Mouse (Mus musculus): ENCODE results near the gene Vmn1r49. TPM values are rescaled to one million over a fixed set of nuclear protein-coding genes. Genes with fewer than 3 reads are reported as not detected.
"Not testable (repeated sequence)": the region's sequence is repeated elsewhere in the genome, so short reads cannot be mapped to it uniquely, and the experiment has no call there.

The Vmn1r49 gene
- polyA plus RNA-seq (2015; fragmentation: Nextera tagmentation; extraction: Ambion mirVana) = not detected in 2 replicates

GRCm38 (mm10) chr6:90078406-90078805 is at the start of gene Vmn1r49:
Gene Vmn1r49 (minus strand): TSS chr6:90078506.
- H3K4me2 ChIP-seq = no peak within 1 kb of the TSS
- no peak within 1 kb of the TSS for H3K4me3 ChIP-seq
- 69% methylated on average over 4 of the region's 4 CpGs for WGBS
- H3K27ac ChIP-seq = no peak within 1 kb of the TSS
- H3K9ac ChIP-seq = no peak within 1 kb of the TSS
- no peaks in the 10 kb centered on the region for H3K36me3 ChIP-seq
- H3K27me3 ChIP-seq = no peaks in the 10 kb centered on the region
- H3K4me1 ChIP-seq = no peaks in the 10 kb centered on the region
- H3K9me3 ChIP-seq = no peaks in the 10 kb centered on the region
- no peak for ATAC-seq (ENCODE audit: insufficient number of reproducible peaks, low FRiP score, low TSS enrichment, low read depth)

- H3K36me3 ChIP-seq; H3K27ac ChIP-seq; H3K27me3 ChIP-seq; H3K4me3 ChIP-seq; H3K4me2 ChIP-seq; H3K4me1 ChIP-seq; ATAC-seq (ENCODE audit: insufficient number of reproducible peaks, low FRiP score, low TSS enrichment, low read depth); H3K9ac ChIP-seq; H3K9me3 ChIP-seq: not testable (repeated sequence)
- WGBS = 92% methylated on average over 1 of the region's 1 CpGs
Observed at GRCm38 (mm10) chr6:90122296-90122695, 44.0 kb upstream of the Vmn1r49 start, which contains the start of gene Vmn1r51. Gene Vmn1r51 (plus strand): TSS chr6:90122596.

GRCm38 (mm10) chr6:90101130-90101529 is 22.8 kb upstream of the Vmn1r49 start, which contains the start of gene Vmn1r50:
Gene Vmn1r50 (plus strand): TSS chr6:90101430.
- WGBS = 50% methylated on average over 2 of the region's 2 CpGs
- no peaks in the 10 kb centered on the region for H3K9me3 ChIP-seq
- no peak within 1 kb of the TSS for H3K4me3 ChIP-seq
- H3K4me2 ChIP-seq = no peak within 1 kb of the TSS
- H3K27ac ChIP-seq = no peak within 1 kb of the TSS
- H3K36me3 ChIP-seq = no peaks in the 10 kb centered on the region
- no peaks in the 10 kb centered on the region for H3K4me1 ChIP-seq
- no peak for ATAC-seq (ENCODE audit: insufficient number of reproducible peaks, low FRiP score, low TSS enrichment, low read depth)
- no peak within 1 kb of the TSS for H3K9ac ChIP-seq
- H3K27me3 ChIP-seq = no peaks in the 10 kb centered on the region

DNA sequence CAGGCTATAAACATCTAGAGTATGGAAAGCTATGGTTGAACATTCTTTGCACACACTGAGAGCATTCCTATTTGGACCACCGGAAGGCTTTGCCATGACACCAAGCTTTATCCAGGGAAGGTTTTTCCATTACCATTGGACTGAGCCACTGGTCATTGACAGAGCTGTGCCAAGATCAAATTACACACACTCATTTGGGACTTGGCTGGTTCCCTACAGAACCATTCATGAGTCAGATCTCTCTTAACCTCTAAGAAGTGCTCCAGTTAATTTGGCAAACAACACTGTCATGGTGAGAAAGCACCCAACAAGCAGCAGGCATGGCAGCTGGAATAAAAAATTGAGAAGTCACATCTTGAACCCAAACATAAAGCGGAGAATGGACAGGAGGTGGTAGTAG is 22.3 kb upstream of the Vmn1r49 start:
- no peak overlapping the region for H3K9ac ChIP-seq
- no peaks in the 10 kb centered on the region for H3K27me3 ChIP-seq
- no peak for ATAC-seq (ENCODE audit: insufficient number of reproducible peaks, low FRiP score, low TSS enrichment, low read depth)
- H3K4me3 ChIP-seq = no peak overlapping the region
- no peaks in the 10 kb centered on the region for H3K9me3 ChIP-seq
- no peak overlapping the region for H3K4me2 ChIP-seq
- no peak overlapping the region for H3K27ac ChIP-seq
- no peaks in the 10 kb centered on the region for H3K4me1 ChIP-seq
- no peaks in the 10 kb centered on the region for H3K36me3 ChIP-seq
- 86% methylated on average over 2 of the region's 2 CpGs for WGBS

GRCm38 (mm10) chr6:90036741-90037140 is 41.6 kb downstream of the Vmn1r49 start, which contains the start of gene Vmn1r48:
Gene Vmn1r48 (minus strand): TSS chr6:90036841.
- not testable (repeated sequence) for H3K36me3 ChIP-seq; H3K27ac ChIP-seq; H3K4me1 ChIP-seq; H3K4me3 ChIP-seq; H3K4me2 ChIP-seq; H3K27me3 ChIP-seq; H3K9me3 ChIP-seq; ATAC-seq (ENCODE audit: insufficient number of reproducible peaks, low FRiP score, low TSS enrichment, low read depth); H3K9ac ChIP-seq
- no CpG with 5 or more reads among the region's 2 CpGs for WGBS

Other genes with a start within 250 kb of the Vmn1r49 start
- gene Vmn1r42, start 202.1 kb downstream of the Vmn1r49 start, polyA plus RNA-seq (2015; fragmentation: Nextera tagmentation; extraction: Ambion mirVana) = not detected in 2 replicates
- gene Vmn1r43, start 202.1 kb downstream of the Vmn1r49 start, polyA plus RNA-seq (2015; fragmentation: Nextera tagmentation; extraction: Ambion mirVana) = 0.04 TPM in 2 replicates
- gene Vmn1r44, start 194.8 kb downstream of the Vmn1r49 start, polyA plus RNA-seq (2015; fragmentation: Nextera tagmentation; extraction: Ambion mirVana) = 0.11 TPM in 1 of 2 replicates, not detected in the other
- gene Vmn1r45, start 137.9 kb downstream of the Vmn1r49 start, polyA plus RNA-seq (2015; fragmentation: Nextera tagmentation; extraction: Ambion mirVana) = not detected in 2 replicates
- gene Vmn1r46, start 109.2 kb downstream of the Vmn1r49 start, polyA plus RNA-seq (2015; fragmentation: Nextera tagmentation; extraction: Ambion mirVana) = not detected in 2 replicates
- not detected in 2 replicates for gene Vmn1r47, start 62.4 kb downstream of the Vmn1r49 start, polyA plus RNA-seq (2015; fragmentation: Nextera tagmentation; extraction: Ambion mirVana)
- gene Vmn1r48, start 41.7 kb downstream of the Vmn1r49 start, polyA plus RNA-seq (2015; fragmentation: Nextera tagmentation; extraction: Ambion mirVana) = not detected in 2 replicates
- not detected in 2 replicates for gene Vmn1r50, start 22.9 kb upstream of the Vmn1r49 start, polyA plus RNA-seq (2015; fragmentation: Nextera tagmentation; extraction: Ambion mirVana)
- gene Vmn1r51, start 44.1 kb upstream of the Vmn1r49 start, polyA plus RNA-seq (2015; fragmentation: Nextera tagmentation; extraction: Ambion mirVana) = not detected in 2 replicates
- not detected in 2 replicates for gene Vmn1r52, start 96.3 kb upstream of the Vmn1r49 start, polyA plus RNA-seq (2015; fragmentation: Nextera tagmentation; extraction: Ambion mirVana)
- not detected in 2 replicates for gene V1ra8, start 124.3 kb upstream of the Vmn1r49 start, polyA plus RNA-seq (2015; fragmentation: Nextera tagmentation; extraction: Ambion mirVana)
- gene Vmn1r53, start 145.9 kb upstream of the Vmn1r49 start, polyA plus RNA-seq (2015; fragmentation: Nextera tagmentation; extraction: Ambion mirVana) = not detected in 2 replicates
- not detected in 2 replicates for gene Vmn1r54, start 167.8 kb upstream of the Vmn1r49 start, polyA plus RNA-seq (2015; fragmentation: Nextera tagmentation; extraction: Ambion mirVana)
- gene BC048671, start 222.7 kb upstream of the Vmn1r49 start, polyA plus RNA-seq (2015; fragmentation: Nextera tagmentation; extraction: Ambion mirVana) = not detected in 2 replicates
- 1.1 and 1.9 TPM in 2 replicates for gene Chst13, start 246.7 kb upstream of the Vmn1r49 start, polyA plus RNA-seq (2015; fragmentation: Nextera tagmentation; extraction: Ambion mirVana)